Mouse (Mus musculus): ENCODE measurements around the gene Slc39a5.

GRCm38 (mm10) chr10:128370601-128371000 lies 30.4 kb downstream of the Slc39a5 start:
- TF ChIP-seq CTCF (IDR thresholded peaks at IDR 0.05; ENCODE audit: borderline replicate concordance, extremely low read depth, insufficient read depth, insufficient read length) (no peak), POLR2A (IDR thresholded peaks at IDR 0.05; ENCODE audit: borderline replicate concordance, extremely low read depth, insufficient read depth, insufficient read length, poor library complexity, severe bottlenecking) (no peak)

Measured in brain, embryonic 14.5 days (tissue).